Mouse (Mus musculus) hematopoietic stem cell, adult 5-6 weeks (primary cell): Measurements from ENCODE around the gene Apba3. TPM values are rescaled to one million over a fixed set of nuclear protein-coding genes. Genes with fewer than 3 reads are reported as not detected.
A peak's percentile ranks its signal among the peaks of the same experiment; 100 is the strongest.

Source experiments
- ATAC-seq, 2 experiments: fragments of 125-278 bp in 1 of 2; replicated peaks in 1 of 2; 2 replicates each; pipeline ENCODE4 v1.8.0; 2016 to 2017; ENCODE audit warnings: inconsistent platforms in 2 of 2, mild to moderate bottlenecking in 2 of 2, moderate number of reproducible peaks in 2 of 2, low read depth in 1 of 2, moderate TSS enrichment in 1 of 2; ENCODE audit not compliant: low FRiP score in 2 of 2, poor library complexity in 2 of 2, severe bottlenecking in 2 of 2, insufficient read depth in 1 of 2, low TSS enrichment in 1 of 2
- total RNA-seq: library from RNA; stranded (forward); fragments of 172-1452, 232-1000 nt; gene quantifications from 2 replicates; pipeline ENCODE4 v1.2.3, GENCODE M21; 2017

Gene Apba3
- total RNA-seq, 1 experiment from 2014 or later: 10.5 TPM

DNA sequence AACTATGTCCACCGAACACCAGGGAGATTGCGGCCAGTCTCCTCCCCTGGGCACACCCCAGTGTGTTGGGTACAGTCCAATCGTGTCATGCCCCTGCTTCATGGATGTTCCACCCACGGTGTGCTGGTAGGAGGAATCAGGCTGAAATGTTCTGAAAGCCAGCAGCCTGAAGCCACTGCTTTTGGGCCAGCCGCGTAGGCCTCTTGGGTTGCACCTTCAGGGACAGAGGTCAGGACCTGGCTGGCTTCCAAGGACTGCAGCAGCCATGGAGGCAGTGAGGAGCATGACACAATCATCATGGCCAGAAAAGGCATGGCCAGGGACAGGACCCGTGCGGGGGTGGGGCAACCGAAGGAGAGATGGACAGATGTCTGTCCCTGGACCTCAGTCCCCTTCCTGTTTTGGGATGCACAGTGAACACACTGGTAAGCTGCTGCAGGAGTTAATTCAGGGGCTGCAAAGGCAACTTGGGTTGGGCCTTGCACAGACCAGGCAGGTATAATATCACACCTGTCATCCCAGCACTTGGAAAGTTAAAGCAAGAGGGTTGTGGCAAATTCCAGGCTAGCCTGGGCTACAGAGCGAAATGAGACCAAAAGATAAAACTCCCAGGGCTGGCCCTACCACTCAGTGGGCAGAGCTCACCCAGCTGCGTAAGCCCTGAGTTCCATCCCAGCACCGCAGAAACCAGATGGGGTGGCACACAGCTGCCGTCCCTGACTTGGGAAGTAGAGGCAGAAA lies 52.0 kb downstream of the Apba3 start:
- no peak for ATAC-seq

- no peak for ATAC-seq
These were observed 52.6 kb downstream of the Apba3 start for GRCm38 (mm10) chr10:81319330-81319699.

- ATAC-seq: peak; percentile 67 to 75
These were observed 53.2 kb downstream of the Apba3 start for GRCm38 (mm10) chr10:81319741-81320549.

- peak; percentile 79 to 86 for ATAC-seq
These were observed 54.0 kb downstream of the Apba3 start, which contains the start of gene Cactin for GRCm38 (mm10) chr10:81320550-81321347. Cactin (plus strand) TSS chr10:81321103.

DNA sequence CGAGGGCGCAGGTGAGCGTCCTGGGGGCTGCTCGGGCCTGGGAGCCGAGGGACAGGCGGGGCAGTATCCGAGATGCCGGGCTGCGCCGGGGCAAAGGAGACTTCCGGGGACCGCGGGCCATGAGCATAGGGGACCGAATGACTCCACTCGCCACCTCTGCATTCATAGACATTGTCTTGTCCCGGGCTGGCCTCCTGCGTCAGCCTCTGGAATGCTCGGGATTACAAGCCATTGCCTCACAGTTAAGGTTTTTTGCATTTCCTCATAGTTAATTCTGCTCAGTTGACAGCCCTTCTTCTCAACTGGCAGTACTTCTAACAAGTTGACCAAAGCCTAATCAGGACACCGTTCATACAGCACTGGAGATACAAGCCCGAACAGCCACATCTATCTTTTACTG lies 54.7 kb downstream of the Apba3 start:
- ATAC-seq: no peak

DNA sequence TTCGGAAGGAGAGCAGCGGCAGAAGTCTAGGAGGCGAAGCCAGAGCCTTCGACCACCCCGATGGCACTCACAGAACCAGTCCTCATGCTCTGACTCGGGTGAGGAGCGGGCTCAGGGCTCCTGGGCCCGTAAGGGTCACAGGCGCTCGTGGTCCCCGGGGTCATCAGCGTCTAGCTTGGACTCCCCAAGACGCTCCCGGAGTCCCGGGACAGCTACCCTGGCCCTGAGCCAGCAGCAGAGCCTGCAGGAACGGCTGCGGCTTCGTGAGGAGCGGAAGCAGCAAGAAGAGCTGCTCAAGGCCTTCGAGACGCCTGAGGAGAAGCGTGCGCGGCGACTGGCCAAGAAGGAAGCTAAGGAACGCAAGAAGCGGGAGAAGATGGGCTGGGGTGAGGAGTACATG lies 55.7 kb downstream of the Apba3 start:
- ATAC-seq: no peak

Other genes starting within 250 kb of the Apba3 start
- not detected in 2 replicates for gene Diras1, start 241.3 kb upstream of the Apba3 start, total RNA-seq
- gene Slc39a3, start 229.5 kb upstream of the Apba3 start, total RNA-seq: 6.9 and 7.2 TPM in 2 replicates
- 34.3 and 39.1 TPM in 2 replicates for gene Sgta, start 206.8 kb upstream of the Apba3 start, total RNA-seq
- 22.6 and 24.8 TPM in 2 replicates for gene Thop1, start 196.9 kb upstream of the Apba3 start, total RNA-seq
- gene Creb3l3, start 168.1 kb upstream of the Apba3 start, total RNA-seq: 1.4 TPM in 1 of 2 replicates, not detected in the other
- gene Map2k2, start 161.0 kb upstream of the Apba3 start, total RNA-seq: 29.8 and 55.8 TPM in 2 replicates
- 7.4 and 13.0 TPM in 2 replicates for gene Zbtb7a, start 131.7 kb upstream of the Apba3 start, total RNA-seq
- gene Pias4, start 99.0 kb upstream of the Apba3 start, total RNA-seq: 7.3 and 8.7 TPM in 2 replicates
- gene Eef2, start 90.3 kb upstream of the Apba3 start, total RNA-seq: 1,714 and 1,773 TPM in 2 replicates
- 29.9 and 30.6 TPM in 2 replicates for gene Dapk3, start 84.0 kb upstream of the Apba3 start, total RNA-seq
- gene 4930442H23Rik, start 83.1 kb upstream of the Apba3 start, total RNA-seq: not detected in 2 replicates
- gene Nmrk2, start 64.9 kb upstream of the Apba3 start, total RNA-seq: not detected in 2 replicates
- not detected in 2 replicates for gene Atcay, start 36.1 kb upstream of the Apba3 start, total RNA-seq
- 0.65 and 6.8 TPM in 2 replicates for gene Zfr2, start 33.8 kb upstream of the Apba3 start, total RNA-seq
- 27.9 and 30.8 TPM in 2 replicates for gene Matk, start 14.0 kb upstream of the Apba3 start, total RNA-seq
- gene Mrpl54, start within 50 bp of the Apba3 start, total RNA-seq: 125 and 132 TPM in 2 replicates
- 4.6 and 10.4 TPM in 2 replicates for gene Tjp3, start 24.6 kb downstream of the Apba3 start, total RNA-seq
- gene Pip5k1c, start 26.0 kb downstream of the Apba3 start, total RNA-seq: 48.8 and 67.1 TPM in 2 replicates
- 25.7 and 33.1 TPM in 2 replicates for gene Cactin, start 54.1 kb downstream of the Apba3 start, total RNA-seq
- 3.0 and 4.6 TPM in 2 replicates for gene Tbxa2r, start 61.8 kb downstream of the Apba3 start, total RNA-seq
- gene Gipc3, start 76.3 kb downstream of the Apba3 start, total RNA-seq: 0.10 and 0.56 TPM in 2 replicates
- gene Hmg20b, start 83.5 kb downstream of the Apba3 start, total RNA-seq: 25.6 and 37.4 TPM in 2 replicates
- 10.4 and 16.9 TPM in 2 replicates for gene Mfsd12, start 90.5 kb downstream of the Apba3 start, total RNA-seq
- 1.1 and 3.3 TPM in 2 replicates for gene 4930404N11Rik, start 98.9 kb downstream of the Apba3 start, total RNA-seq
- gene Fzr1, start 111.6 kb downstream of the Apba3 start, total RNA-seq: 11.6 and 17.2 TPM in 2 replicates
- gene Dohh, start 117.5 kb downstream of the Apba3 start, total RNA-seq: 13.2 and 15.3 TPM in 2 replicates
- gene Gm48551, start 117.5 kb downstream of the Apba3 start, total RNA-seq: 6.9 TPM in 1 of 2 replicates, not detected in the other
- not detected in 2 replicates for gene Gm48552, start 122.0 kb downstream of the Apba3 start, total RNA-seq
- gene Smim24, start 126.1 kb downstream of the Apba3 start, total RNA-seq: 17.4 and 20.4 TPM in 2 replicates
- 10.8 and 12.1 TPM in 2 replicates for gene Nfic, start 188.7 kb downstream of the Apba3 start, total RNA-seq
- gene Celf5, start 215.7 kb downstream of the Apba3 start, total RNA-seq: 0.60 TPM in 1 of 2 replicates, not detected in the other
- 39.1 and 41.4 TPM in 2 replicates for gene Ncln, start 229.4 kb downstream of the Apba3 start, total RNA-seq
- gene S1pr4, start 233.2 kb downstream of the Apba3 start, total RNA-seq: 14.0 and 21.4 TPM in 2 replicates